Mouse (Mus musculus) neutrophil, adult 65 days (primary cell): ENCODE data around the gene Gm2026. TPM values are rescaled to one million over a fixed set of nuclear protein-coding genes. Genes with fewer than 3 reads are reported as not detected.

Source experiments
- total RNA-seq: library from RNA; stranded (reverse); gene quantifications from 2 replicates; pipeline ENCODE4 v1.2.4, GENCODE M21; 2023

Gene Gm2026
- total RNA-seq = 2.0 TPM in 1 of 2 replicates, not detected in the other

DNA sequence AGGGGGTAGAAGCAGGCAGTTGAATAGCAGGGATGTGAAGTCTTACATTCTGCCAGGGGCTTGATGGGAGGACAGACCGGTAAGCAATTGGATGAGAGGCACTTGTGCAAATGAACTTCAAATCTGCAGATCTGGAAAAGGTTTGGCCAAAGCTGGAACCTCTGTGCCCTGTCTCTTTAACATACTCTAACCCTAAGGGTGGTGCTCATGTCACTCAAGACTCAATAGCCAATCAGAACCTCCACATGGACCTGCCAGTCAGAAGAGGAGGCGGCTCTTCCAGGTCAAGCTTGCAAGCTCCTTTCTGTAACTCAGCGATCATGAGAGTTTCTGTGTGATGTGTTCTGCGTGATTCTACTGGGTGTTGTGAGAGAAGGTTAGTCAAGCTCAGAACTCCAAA, at the start of gene Gm2026:
TSS of gene Gm2026 (plus strand) at position 301 of the 400 bp plus-strand sequence.

DNA sequence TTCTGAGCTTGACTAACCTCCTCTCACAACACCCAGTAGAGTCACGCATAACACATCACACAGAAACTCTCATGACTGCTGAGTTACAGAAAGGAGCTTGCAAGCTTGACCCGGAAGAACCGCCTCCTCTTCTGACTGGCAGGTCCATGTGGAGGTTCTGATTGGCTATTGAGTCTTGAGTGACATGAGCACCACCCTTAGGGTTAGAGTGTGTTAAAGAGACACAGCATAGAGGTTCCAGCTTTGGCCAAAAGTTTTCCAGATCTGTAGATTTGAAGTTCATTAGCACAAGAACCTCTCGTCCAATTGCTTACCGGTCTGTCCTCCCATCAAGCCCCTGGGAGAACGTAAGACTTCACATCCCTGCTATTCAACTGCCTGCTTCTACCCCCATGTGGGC, 34.1 kb upstream of the Gm2026 start, which contains the start of gene Zfp966:
TSS of gene Zfp966 (minus strand) at position 101 of the 400 bp plus-strand sequence.

Other genes with a start within 250 kb of the Gm2026 start
- not detected in 2 replicates for gene Gm2007, start 223.8 kb upstream of the Gm2026 start, total RNA-seq
- 1.3 TPM in 1 of 2 replicates, not detected in the other for gene Gm14288, start 164.2 kb upstream of the Gm2026 start, total RNA-seq
- gene Gm6710, start 96.1 kb upstream of the Gm2026 start, total RNA-seq = 3.8 and 3.9 TPM in 2 replicates
- 0.23 and 0.60 TPM in 2 replicates for gene Zfp966, start 34.2 kb upstream of the Gm2026 start, total RNA-seq
- not detected in 2 replicates for gene Gm2004, start 184.5 kb downstream of the Gm2026 start, total RNA-seq